Comparison of ENCODE assay signal across 14 mouse cellular contexts in the genomic region with DNA sequence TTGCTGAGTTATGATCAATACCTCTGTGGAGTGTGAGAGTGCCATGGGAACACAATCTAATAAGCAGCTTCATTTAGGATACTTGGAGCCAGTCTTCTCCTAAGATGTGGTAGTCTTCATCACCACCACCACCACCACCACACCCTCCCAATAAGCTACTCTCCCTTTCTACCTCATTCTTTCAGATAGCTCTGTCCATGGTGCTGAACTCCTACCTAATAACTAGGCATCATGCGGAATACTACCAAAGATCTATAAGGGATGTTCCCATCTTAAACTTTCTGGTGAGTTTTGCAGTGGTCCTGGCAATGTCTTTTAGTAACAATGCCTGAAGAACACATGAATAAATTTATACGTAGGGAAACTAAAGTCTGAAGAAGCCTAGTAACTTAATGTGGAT.
DNase-seq lines count a peak whose midpoint lies in the region; ATAC-seq and TF ChIP-seq lines count a peak whose summit lies in the region.
"Had no signal": no experiment of that assay in that cellular context is flagged by ENCODE, and none has a peak within 500 bp of the region (broad histone marks: within the 10 kb centered on the region; RNA-seq: fewer than 3 reads in every experiment).

No protein-coding gene starts in this region.

- WGBS in lung, embryonic 14.5 days: 64% methylated on average over 2 of the region's 2 CpGs
- WGBS in lung, adult 2 months: 60% methylated on average over 2 of the region's 2 CpGs
- WGBS in limb, embryonic 14.5 days: 68% methylated on average over 2 of the region's 2 CpGs

- TF ChIP-seq CTCF in lung, embryonic 14.5 days (IDR thresholded peaks at IDR 0.05; ENCODE audit: low read depth): no peak
- TF ChIP-seq CTCF in lung, adult 2 months (IDR thresholded peaks at IDR 0.05; ENCODE audit: insufficient read depth, low read length): no peak

- H3K9ac ChIP-seq in lung, embryonic 14.5 days: no peak overlapping the region
- H3K9ac ChIP-seq in limb, embryonic 14.5 days (ENCODE audit: low read depth, low read length, severe bottlenecking): no peak overlapping the region
- H3K9ac ChIP-seq: heart, embryonic 15.5 days; liver, embryonic 12.5 days had no signal

- no peaks in the 10 kb centered on the region for H3K27me3 ChIP-seq in lung, embryonic 14.5 days (ENCODE audit: insufficient read depth, low read length)
- no peaks in the 10 kb centered on the region for H3K27me3 ChIP-seq in limb, embryonic 14.5 days (ENCODE audit: control insufficient read depth, insufficient read depth, low read length)
- H3K27me3 ChIP-seq: heart, embryonic 15.5 days; liver, embryonic 12.5 days; megakaryocyte, embryonic 14.5 days had no signal

- H3K4me3 ChIP-seq in lung, embryonic 14.5 days (ENCODE audit: low read depth, low read length): no peak overlapping the region
- H3K4me3 ChIP-seq in lung, adult 2 months (replicated peaks; ENCODE audit: extremely low read depth, low read depth, low read length): no peak overlapping the region
- no peak overlapping the region for H3K4me3 ChIP-seq in limb, embryonic 14.5 days (replicated peaks; ENCODE audit: low read length)
- H3K4me3 ChIP-seq: erythroblast, embryonic 14.5 days; heart, embryonic 15.5 days; liver, embryonic 12.5 days; megakaryocyte, embryonic 14.5 days; myocyte had no signal

- no peaks in the 10 kb centered on the region for H3K36me3 ChIP-seq in lung, embryonic 14.5 days (ENCODE audit: insufficient read depth)
- H3K36me3 ChIP-seq in limb, embryonic 14.5 days (ENCODE audit: control insufficient read depth, insufficient read depth, low read length): no peaks in the 10 kb centered on the region
- H3K36me3 ChIP-seq: heart, embryonic 15.5 days; liver, embryonic 12.5 days had no signal

- H3K9me3 ChIP-seq in lung, embryonic 14.5 days (ENCODE audit: low read depth, low read length): no peaks in the 10 kb centered on the region
- H3K9me3 ChIP-seq in limb, embryonic 14.5 days (ENCODE audit: control insufficient read depth, low read length): no peaks in the 10 kb centered on the region
- H3K9me3 ChIP-seq: heart, embryonic 15.5 days; liver, embryonic 12.5 days had no signal

- DNase-seq in lung, embryonic 14.5 days: peak; percentile 78
- no peak for DNase-seq in lung, adult 2 months
- peak; percentile 35 for DNase-seq in Muller cell, postnatal 12 days (ENCODE audit: inconsistent ontology term)
- DNase-seq in c-Kit-positive CD71-positive TER-119-positive erythroid progenitor cells, embryonic 14.5 days (ENCODE audit: low spot score): peak; percentile 4
- peak; percentile 71 for DNase-seq in limb, embryonic 14.5 days (ENCODE audit: low spot score)
- DNase-seq in cerebellum, postnatal 4 days (ENCODE audit: low spot score in 2 of 2): no peak
- no peak for DNase-seq in right cerebral cortex, postnatal 4 days
- DNase-seq: cerebellum, postnatal 10 days; thymus, adult 18-20 months had no signal

- no peak overlapping the region for H3K4me2 ChIP-seq in lung, embryonic 14.5 days
- H3K4me2 ChIP-seq in limb, embryonic 14.5 days (replicated peaks; ENCODE audit: low read depth, low read length, severe bottlenecking): no peak overlapping the region
- H3K4me2 ChIP-seq: heart, embryonic 15.5 days; liver, embryonic 12.5 days had no signal

- no peak for TF ChIP-seq POLR2A in lung, adult 2 months (IDR thresholded peaks at IDR 0.05; ENCODE audit: borderline replicate concordance, extremely low read depth, low read depth, low read length)
- TF ChIP-seq POLR2A in limb, embryonic 14.5 days (IDR thresholded peaks at IDR 0.05; ENCODE audit: borderline replicate concordance, extremely low read depth, insufficient read depth, insufficient read length): no peak

- no peaks in the 10 kb centered on the region for H3K4me1 ChIP-seq in lung, embryonic 14.5 days (ENCODE audit: insufficient read depth)
- H3K4me1 ChIP-seq in lung, adult 2 months (ENCODE audit: control insufficient read depth, insufficient read depth, low read length): no peaks in the 10 kb centered on the region
- H3K4me1 ChIP-seq in limb, embryonic 14.5 days (ENCODE audit: control insufficient read depth, insufficient read depth, low read length): no peaks in the 10 kb centered on the region
- H3K4me1 ChIP-seq: heart, embryonic 15.5 days; liver, embryonic 12.5 days; megakaryocyte, embryonic 14.5 days had no signal

- no peak overlapping the region for H3K27ac ChIP-seq in lung, embryonic 14.5 days (ENCODE audit: low read depth)
- no peak overlapping the region for H3K27ac ChIP-seq in limb, embryonic 14.5 days (replicated peaks; ENCODE audit: low read depth, low read length)
- H3K27ac ChIP-seq: heart, embryonic 15.5 days; liver, embryonic 12.5 days had no signal

- no peak for ATAC-seq in lung, embryonic 14.5 days (ENCODE audit: insufficient read depth)
- no peak for ATAC-seq in limb, embryonic 14.5 days (ENCODE audit: low FRiP score, low read depth)
- ATAC-seq: liver, embryonic 12.5 days had no signal

Comparison
In these comparisons a context has a peak if more than half of its experiments do, and no peak if none do; other contexts are left out.
1. DNase-seq: peak in lung, embryonic 14.5 days (single experiment), Muller cell, postnatal 12 days (single experiment), c-Kit-positive CD71-positive TER-119-positive erythroid progenitor cells, embryonic 14.5 days (single experiment) and limb, embryonic 14.5 days (single experiment); none in lung, adult 2 months (single experiment), cerebellum, postnatal 4 days (0 of 2) and right cerebral cortex, postnatal 4 days (single experiment).